Mouse (Mus musculus) ES-Bruce4 (cell line): Measurements from ENCODE around the gene Mpg. TPM values are rescaled to one million over a fixed set of nuclear protein-coding genes. Genes with fewer than 3 reads are reported as not detected.

Experiments used
- H3K27ac ChIP-seq: 2 replicates; pipeline ENCODE4 v1.5.1; 2012; ENCODE audit warnings: low read length, inconsistent platforms; ENCODE audit not compliant: insufficient read depth
- H3K27me3 ChIP-seq: 2 replicates; pipeline ENCODE4 v1.6.1; 2012; ENCODE audit warnings: mild to moderate bottlenecking, low read length, inconsistent platforms; ENCODE audit not compliant: control insufficient read depth, poor library complexity, insufficient read depth, severe bottlenecking
- H3K36me3 ChIP-seq: 2 replicates; pipeline ENCODE4 v1.6.1; 2012; ENCODE audit warnings: inconsistent platforms, mild to moderate bottlenecking, low read length, moderate library complexity; ENCODE audit not compliant: control insufficient read depth, poor library complexity, insufficient read depth, severe bottlenecking
- H3K4me1 ChIP-seq: one replicate; pipeline ENCODE4 v1.8.1; 2011; ENCODE audit warnings: low read length; ENCODE audit not compliant: control insufficient read depth, insufficient read depth
- H3K4me3 ChIP-seq: 2 replicates; pipeline ENCODE4 v1.5.1; 2011; ENCODE audit warnings: low read depth, mild to moderate bottlenecking, low read length
- H3K9ac ChIP-seq: 2 replicates; pipeline ENCODE4 v1.6.1; 2012; ENCODE audit warnings: low read depth, mild to moderate bottlenecking, inconsistent platforms; ENCODE audit not compliant: poor library complexity, severe bottlenecking
- H3K9me3 ChIP-seq: replicated peaks from 2 replicates; pipeline ENCODE4 v1.6.1; 2012; ENCODE audit warnings: mild to moderate bottlenecking, low read length, inconsistent platforms; ENCODE audit not compliant: control insufficient read depth, poor library complexity, insufficient read depth, severe bottlenecking
- CTCF ChIP-seq: IDR thresholded peaks from one replicate; pipeline ENCODE4 v1.8.1; 2011; ENCODE audit warnings: low read depth, low read length
- EP300 ChIP-seq: IDR thresholded peaks from 2 replicates; pipeline ENCODE4 v1.6.1; 2011; ENCODE audit warnings: low read depth, low read length; ENCODE audit not compliant: insufficient read depth
- POLR2A ChIP-seq: IDR thresholded peaks from one replicate; pipeline ENCODE4 v1.8.1; 2011; ENCODE audit warnings: low read length; ENCODE audit not compliant: insufficient read depth
- polyA plus RNA-seq: library from polyadenylated mRNA; stranded (reverse); fragments of >200 nt; gene quantifications from 2 replicates; pipeline ENCODE4 v1.2.4, GENCODE M21; 2011; ENCODE audit warnings: low read depth; ENCODE audit not compliant: missing spikeins, insufficient read depth, insufficient read length

Gene Mpg
- polyA plus RNA-seq, 1 experiment = 20.5 TPM

- Histone ChIP-seq H3K4me3 (no peak overlapping the region), H3K36me3 (no peaks in the 10 kb centered on the region), H3K4me1 (no peaks in the 10 kb centered on the region), H3K27me3 (no peaks in the 10 kb centered on the region), H3K27ac (no peak overlapping the region), H3K9me3 (no peaks in the 10 kb centered on the region), H3K9ac (no peak overlapping the region)
- no peak for TF ChIP-seq EP300
- no peak for TF ChIP-seq POLR2A
- TF ChIP-seq CTCF = no peak
Measured at GRCm38 (mm10) chr11:32186031-32186430, 40.3 kb upstream of the Mpg start.

GRCm38 (mm10) chr11:32187256-32187655 lies 39.0 kb upstream of the Mpg start:
- Histone ChIP-seq H3K36me3 (no peaks in the 10 kb centered on the region), H3K4me1 (no peaks in the 10 kb centered on the region), H3K27ac (no peak overlapping the region), H3K27me3 (no peaks in the 10 kb centered on the region), H3K9ac (no peak overlapping the region), H3K9me3 (no peaks in the 10 kb centered on the region), H3K4me3 (no peak overlapping the region)
- no peak for TF ChIP-seq POLR2A
- peak; percentile 42 for TF ChIP-seq CTCF
- TF ChIP-seq EP300 = no peak

- Histone ChIP-seq H3K27ac (no peak overlapping the region), H3K36me3 (no peaks in the 10 kb centered on the region), H3K9ac (no peak overlapping the region), H3K9me3 (no peaks in the 10 kb centered on the region), H3K4me1 (no peaks in the 10 kb centered on the region), H3K27me3 (no peaks in the 10 kb centered on the region), H3K4me3 (no peak overlapping the region)
- TF ChIP-seq POLR2A (no peak), CTCF (no peak), EP300 (no peak)
Measured at GRCm38 (mm10) chr11:32188881-32189280, 37.4 kb upstream of the Mpg start.

GRCm38 (mm10) chr11:32189434-32189833 lies 36.9 kb upstream of the Mpg start:
- Histone ChIP-seq H3K4me3 (no peak overlapping the region), H3K27me3 (no peaks in the 10 kb centered on the region), H3K9me3 (no peaks in the 10 kb centered on the region), H3K4me1 (no peaks in the 10 kb centered on the region), H3K36me3 (no peaks in the 10 kb centered on the region), H3K9ac (no peak overlapping the region), H3K27ac (no peak overlapping the region)
- no peak for TF ChIP-seq EP300
- TF ChIP-seq POLR2A = no peak
- TF ChIP-seq CTCF = no peak

- H3K27ac ChIP-seq = no peak overlapping the region
- no peaks in the 10 kb centered on the region for H3K4me1 ChIP-seq
- TF ChIP-seq EP300 = no peak
- TF ChIP-seq POLR2A = no peak
- no peak for TF ChIP-seq CTCF
- H3K9ac ChIP-seq = no peak overlapping the region
- H3K4me3 ChIP-seq = no peak overlapping the region
- no peaks in the 10 kb centered on the region for H3K9me3 ChIP-seq
- no peaks in the 10 kb centered on the region for H3K36me3 ChIP-seq
- no peaks in the 10 kb centered on the region for H3K27me3 ChIP-seq
Measured at GRCm38 (mm10) chr11:32190119-32190518, 36.2 kb upstream of the Mpg start.

- Histone ChIP-seq H3K4me1 (no peaks in the 10 kb centered on the region), H3K27me3 (no peaks in the 10 kb centered on the region), H3K9ac (no peak overlapping the region), H3K36me3 (no peaks in the 10 kb centered on the region), H3K9me3 (no peaks in the 10 kb centered on the region), H3K27ac (no peak overlapping the region), H3K4me3 (no peak overlapping the region)
- TF ChIP-seq EP300 = no peak
Measured at GRCm38 (mm10) chr11:32190603-32191110, 35.6 kb upstream of the Mpg start.
